Mouse (Mus musculus) duodenum, adult 2 months (tissue): Measurements from ENCODE around the gene H2-Q1. TPM values are rescaled to one million over a fixed set of nuclear protein-coding genes. Genes with fewer than 3 reads are reported as not detected.

ENCODE experiments used
- polyA plus RNA-seq: library from polyadenylated mRNA; depleted of rRNA; stranded (reverse); fragments of >200 nt; gene quantifications from 2 replicates; pipeline ENCODE4 v1.2.3, GENCODE M21; 2012; ENCODE audit warnings: low replicate concordance; rRNA removed

Gene H2-Q1
- 28.5 and 65.5 TPM in 2 replicates for polyA plus RNA-seq

GRCm38 (mm10) chr17:35320327-35321081, at the start of gene H2-Q1:
TSS of gene H2-Q1 (plus strand) at chr17:35320405.

DNA sequence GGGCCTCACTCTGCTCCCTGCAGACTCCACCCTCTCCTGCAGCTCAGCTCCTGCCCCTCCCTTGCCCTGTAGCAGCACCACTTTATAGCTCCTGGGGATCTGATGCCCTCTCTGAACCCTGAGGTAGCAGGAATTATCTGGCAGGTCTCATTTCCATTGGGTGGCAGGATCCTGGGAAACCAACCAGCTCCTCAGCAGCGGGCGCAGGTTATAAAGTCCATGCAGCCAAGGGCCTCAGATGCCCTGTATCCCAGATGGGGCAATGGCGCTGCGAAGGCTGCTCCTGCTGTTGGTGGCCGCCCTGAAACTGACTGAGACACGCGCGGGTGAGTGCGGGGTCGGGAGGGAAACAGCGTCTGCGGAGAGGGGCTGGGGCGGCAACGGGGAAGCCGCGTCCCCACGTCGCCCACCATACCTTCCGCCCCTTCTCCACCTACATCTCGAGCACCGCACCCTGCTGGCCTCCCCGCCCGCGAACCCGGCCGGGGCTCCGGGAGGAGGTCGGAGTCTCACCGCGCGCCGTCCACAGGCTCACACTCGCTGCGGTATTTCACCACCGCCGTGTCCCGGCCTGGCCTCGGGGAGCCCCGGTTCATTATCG, 22.0 kb downstream of the H2-Q1 start, which contains the start of gene H2-Q2:
TSS of gene H2-Q2 (plus strand) at position 172 of the 601 bp plus-strand sequence.

Other genes starting within 250 kb of the H2-Q1 start
- gene Ly6g6e, start 243.5 kb upstream of the H2-Q1 start, polyA plus RNA-seq, result 0.15 and 29.8 TPM in 2 replicates
- 5.8 and 13.6 TPM in 2 replicates for gene Ly6g6d, start 242.3 kb upstream of the H2-Q1 start, polyA plus RNA-seq
- gene Ly6g6f, start 234.8 kb upstream of the H2-Q1 start, polyA plus RNA-seq, result 3.3 and 4.6 TPM in 2 replicates
- gene Abhd16a, start 231.1 kb upstream of the H2-Q1 start, polyA plus RNA-seq, result 135 and 240 TPM in 2 replicates
- gene Ly6g5c, start 212.1 kb upstream of the H2-Q1 start, polyA plus RNA-seq, result not detected in 2 replicates
- gene Ly6g5b, start 205.0 kb upstream of the H2-Q1 start, polyA plus RNA-seq, result 1.7 TPM in 2 replicates
- 15.1 and 26.1 TPM in 2 replicates for gene Gpank1, start 198.9 kb upstream of the H2-Q1 start, polyA plus RNA-seq
- 334 and 557 TPM in 2 replicates for gene Csnk2b, start 198.4 kb upstream of the H2-Q1 start, polyA plus RNA-seq
- 21.5 and 30.6 TPM in 2 replicates for gene D17H6S53E, start 194.0 kb upstream of the H2-Q1 start, polyA plus RNA-seq
- 0.25 TPM in 2 replicates for gene Apom, start 188.4 kb upstream of the H2-Q1 start, polyA plus RNA-seq
- 179 and 180 TPM in 2 replicates for gene Bag6, start 185.2 kb upstream of the H2-Q1 start, polyA plus RNA-seq
- gene Prrc2a, start 155.5 kb upstream of the H2-Q1 start, polyA plus RNA-seq, result 388 and 529 TPM in 2 replicates
- gene Aif1, start 144.3 kb upstream of the H2-Q1 start, polyA plus RNA-seq, result 0.76 TPM in 1 of 2 replicates, not detected in the other
- 6.5 and 24.6 TPM in 2 replicates for gene Lst1, start 132.0 kb upstream of the H2-Q1 start, polyA plus RNA-seq
- 6.3 and 41.5 TPM in 2 replicates for gene Ltb, start 126.0 kb upstream of the H2-Q1 start, polyA plus RNA-seq
- gene Tnf, start 118.4 kb upstream of the H2-Q1 start, polyA plus RNA-seq, result 1.5 and 1.8 TPM in 2 replicates
- 0.70 and 1.1 TPM in 2 replicates for gene Lta, start 115.1 kb upstream of the H2-Q1 start, polyA plus RNA-seq
- not detected in 2 replicates for gene Gm16181, start 99.6 kb upstream of the H2-Q1 start, polyA plus RNA-seq
- 2.2 and 3.7 TPM in 2 replicates for gene Atp6v1g2, start 86.7 kb upstream of the H2-Q1 start, polyA plus RNA-seq
- 27.0 and 39.7 TPM in 2 replicates for gene Nfkbil1, start 84.6 kb upstream of the H2-Q1 start, polyA plus RNA-seq
- 147 and 156 TPM in 2 replicates for gene Ddx39b, start 78.7 kb upstream of the H2-Q1 start, polyA plus RNA-seq
- gene H2-D1, start 57.7 kb upstream of the H2-Q1 start, polyA plus RNA-seq, result 447 and 1,433 TPM in 2 replicates
- gene H2-Q2, start 21.8 kb downstream of the H2-Q1 start, polyA plus RNA-seq, result 350 and 1,003 TPM in 2 replicates
- 97.7 and 164 TPM in 2 replicates for gene H2-Q4, start 59.2 kb downstream of the H2-Q1 start, polyA plus RNA-seq
- gene H2-Q6, start 104.4 kb downstream of the H2-Q1 start, polyA plus RNA-seq, result 16.0 and 40.0 TPM in 2 replicates
- 49.5 and 117 TPM in 2 replicates for gene H2-Q7, start 118.8 kb downstream of the H2-Q1 start, polyA plus RNA-seq
- gene H2-Q10, start 149.7 kb downstream of the H2-Q1 start, polyA plus RNA-seq, result 11.4 and 14.5 TPM in 2 replicates
- gene Pou5f1, start 185.6 kb downstream of the H2-Q1 start, polyA plus RNA-seq, result not detected in 2 replicates
- 8.0 and 16.7 TPM in 2 replicates for gene Tcf19, start 196.4 kb downstream of the H2-Q1 start, polyA plus RNA-seq
- 3.4 TPM in 2 replicates for gene Cchcr1, start 196.7 kb downstream of the H2-Q1 start, polyA plus RNA-seq
- 0.39 TPM in 1 of 2 replicates, not detected in the other for gene Psors1c2, start 212.8 kb downstream of the H2-Q1 start, polyA plus RNA-seq
- gene Cdsn, start 231.7 kb downstream of the H2-Q1 start, polyA plus RNA-seq, result 0.71 and 1.6 TPM in 2 replicates
- not detected in 2 replicates for gene 2300002M23Rik, start 247.0 kb downstream of the H2-Q1 start, polyA plus RNA-seq